Mouse (Mus musculus) gastrocnemius, postnatal 10 days (tissue): ENCODE measurements at regions not wholly inside any gene's neighbourhood (a gene's known extent, or its start where the extent isn't known, plus 50 kb on each side); places are given as distances from the start of the nearest gene placed in this dataset.

Source experiments
- DNase-seq: peaks from one replicate; pipeline ENCODE4 v3.0.0; 2021; ENCODE audit warnings: mixed read lengths

- peak; percentile 58 for DNase-seq
These were observed 52.0 kb upstream of the Ptgfrn start for GRCm38 (mm10) chr3:101161941-101162531.

- no peak for DNase-seq
These were observed 51.4 kb upstream of the Ptgfrn start for GRCm38 (mm10) chr3:101161421-101161940.
